Mouse (Mus musculus): ENCODE data around the gene Tmem205.

The Tmem205 gene

GRCm38 (mm10) chr9:21927208-21927753 is at the start of gene Tmem205, which contains the start of gene Ccdc159:
Gene Tmem205 (minus strand): TSS chr9:21927556.
Gene Ccdc159 (plus strand): TSS chr9:21927471.
- DNase-seq (ENCODE audit: low read depth, low spot score), result peak; percentile 48

- DNase-seq (ENCODE audit: low read depth, low spot score), result no peak
Measured at GRCm38 (mm10) chr9:21976626-21977175, 49.3 kb upstream of the Tmem205 start.

GRCm38 (mm10) chr9:21969304-21969703 is 41.9 kb upstream of the Tmem205 start:
- no peak for DNase-seq (ENCODE audit: low read depth, low spot score)

GRCm38 (mm10) chr9:21968883-21969282 is 41.5 kb upstream of the Tmem205 start:
- no peak for DNase-seq (ENCODE audit: low read depth, low spot score)

- DNase-seq (ENCODE audit: low read depth, low spot score), result no peak
Measured at GRCm38 (mm10) chr9:21963417-21963816, 36.1 kb upstream of the Tmem205 start, which contains the start of gene Epor. Gene Epor (minus strand): TSS chr9:21963506.

- DNase-seq (ENCODE audit: low read depth, low spot score), result peak; percentile 77
Measured at GRCm38 (mm10) chr9:21962416-21963059, 35.2 kb upstream of the Tmem205 start.

GRCm38 (mm10) chr9:21962010-21962409 is 34.7 kb upstream of the Tmem205 start:
- DNase-seq (ENCODE audit: low read depth, low spot score), result no peak

GRCm38 (mm10) chr9:21961366-21961980 is 34.1 kb upstream of the Tmem205 start:
- DNase-seq (ENCODE audit: low read depth, low spot score), result peak; percentile 34

GRCm38 (mm10) chr9:21960558-21961208 is 33.3 kb upstream of the Tmem205 start:
- DNase-seq (ENCODE audit: low read depth, low spot score), result no peak

- DNase-seq (ENCODE audit: low read depth, low spot score), result no peak
Measured at GRCm38 (mm10) chr9:21960135-21960534, 32.8 kb upstream of the Tmem205 start.

- no peak for DNase-seq (ENCODE audit: low read depth, low spot score)
Measured at GRCm38 (mm10) chr9:21959244-21959643, 31.9 kb upstream of the Tmem205 start.

GRCm38 (mm10) chr9:21958372-21958771 is 31.0 kb upstream of the Tmem205 start:
- DNase-seq (ENCODE audit: low read depth, low spot score), result no peak

- peak; percentile 99 for DNase-seq (ENCODE audit: low read depth, low spot score)
Measured at GRCm38 (mm10) chr9:21955570-21956281, 28.4 kb upstream of the Tmem205 start, which contains the start of gene Swsap1. Gene Swsap1 (plus strand): TSS chr9:21955755.

GRCm38 (mm10) chr9:21955225-21955569 is 27.8 kb upstream of the Tmem205 start:
- DNase-seq (ENCODE audit: low read depth, low spot score), result no peak

- no peak for DNase-seq (ENCODE audit: low read depth, low spot score)
Measured at GRCm38 (mm10) chr9:21954635-21955034, 27.3 kb upstream of the Tmem205 start.

GRCm38 (mm10) chr9:21953600-21953999 is 26.2 kb upstream of the Tmem205 start:
- no peak for DNase-seq (ENCODE audit: low read depth, low spot score)

GRCm38 (mm10) chr9:21951977-21952376 is 24.6 kb upstream of the Tmem205 start:
- DNase-seq (ENCODE audit: low read depth, low spot score), result peak; percentile 43

- DNase-seq (ENCODE audit: low read depth, low spot score), result peak; percentile 73
Measured at GRCm38 (mm10) chr9:21950322-21950721, 23.0 kb upstream of the Tmem205 start.

GRCm38 (mm10) chr9:21948790-21949189 is 21.4 kb upstream of the Tmem205 start:
- no peak for DNase-seq (ENCODE audit: low read depth, low spot score)

- no peak for DNase-seq (ENCODE audit: low read depth, low spot score)
Measured at GRCm38 (mm10) chr9:21948146-21948545, 20.8 kb upstream of the Tmem205 start.

- DNase-seq (ENCODE audit: low read depth, low spot score), result no peak
Measured at GRCm38 (mm10) chr9:21947540-21948130, 20.3 kb upstream of the Tmem205 start.
